9 mouse cellular contexts compared by ENCODE assay signal in genomic region chr5:130089626-130090393, GRCm38 (mm10). TPM values are rescaled to one million over a fixed set of nuclear protein-coding genes. Genes with fewer than 3 reads are reported as not detected.
A peak's percentile ranks its signal among the peaks of the same experiment; 100 is the strongest.
DNase-seq lines count a peak whose midpoint lies in the region; ATAC-seq lines count a peak whose summit lies in the region.
"Had no signal": no experiment of that assay in that cellular context is flagged by ENCODE, and none has a peak within 500 bp of the region (broad histone marks: within the 10 kb centered on the region; RNA-seq: fewer than 3 reads in every experiment).

No protein-coding gene starts in this region.

- H3K4me3 ChIP-seq in kidney, embryonic 16.5 days (ENCODE audit: low read length), result no peak overlapping the region
- H3K4me3 ChIP-seq: neural tube, embryonic 13.5 days had no signal

- no peak overlapping the region for H3K4me2 ChIP-seq in kidney, embryonic 16.5 days (replicated peaks; ENCODE audit: low read depth, low read length)
- H3K4me2 ChIP-seq: neural tube, embryonic 13.5 days had no signal

- no peaks in the 10 kb centered on the region for H3K27me3 ChIP-seq in splenic B cell, adult 2 months (ENCODE audit: control insufficient read depth, insufficient read depth, low read length, poor library complexity, severe bottlenecking)
- no peaks in the 10 kb centered on the region for H3K27me3 ChIP-seq in kidney, embryonic 16.5 days (ENCODE audit: insufficient read depth, low read length)
- H3K27me3 ChIP-seq: neural tube, embryonic 13.5 days had no signal

- H3K4me1 ChIP-seq in kidney, embryonic 16.5 days (ENCODE audit: insufficient read depth, low read length), result 0 out of 2 replicates have a peak, but pooled peaks cover 3% of the 10 kb centered on the region
- H3K4me1 ChIP-seq: neural tube, embryonic 13.5 days had no signal

- H3K36me3 ChIP-seq in splenic B cell, adult 2 months (ENCODE audit: control insufficient read depth, insufficient read depth, low read length, poor library complexity, severe bottlenecking), result no peaks in the 10 kb centered on the region
- no peaks in the 10 kb centered on the region for H3K36me3 ChIP-seq in kidney, embryonic 16.5 days (ENCODE audit: insufficient read depth, low read length)

- no peaks in the 10 kb centered on the region for H3K9me3 ChIP-seq in kidney, embryonic 16.5 days (ENCODE audit: low read length)
- H3K9me3 ChIP-seq: neural tube, embryonic 13.5 days had no signal

- WGBS in kidney, embryonic 16.5 days, result 83% methylated on average over 18 of the region's 18 CpGs

- no peak overlapping the region for H3K9ac ChIP-seq in kidney, embryonic 16.5 days (replicated peaks; ENCODE audit: low read length)
- H3K9ac ChIP-seq: neural tube, embryonic 13.5 days had no signal

- DNase-seq in gastrocnemius, adult 18-20 months (ENCODE audit: low spot score), result peak; percentile 43
- no peak for DNase-seq in gastrocnemius, postnatal 10 days
- DNase-seq in right cerebral cortex, postnatal 25 days, result peak; percentile 37
- no peak for DNase-seq in right cerebral cortex, postnatal 14 days
- DNase-seq in layer of hippocampus, adult 9-10 months (ENCODE audit: low spot score), result peak; percentile 48
- peak; percentile 70 for DNase-seq in splenic B cell, adult 2 months (ENCODE audit: low read depth, low spot score)
- no peak for DNase-seq in T-cell, adult 2 months (ENCODE audit: low spot score)

- no peak overlapping the region for H3K27ac ChIP-seq in kidney, embryonic 16.5 days (ENCODE audit: low read length)
- H3K27ac ChIP-seq: neural tube, embryonic 13.5 days had no signal

- ATAC-seq in kidney, embryonic 16.5 days (ENCODE audit: low FRiP score, low TSS enrichment), result no peak

RNA-seq across cellular contexts. Expression of gene Tpst1, which starts 16.7 kb away (rescaled TPM):
- total RNA-seq in gastrocnemius, adult 18-20 months (2021), result 1 to 10 TPM; 3.3 to 4.1 TPM
- total RNA-seq in gastrocnemius, postnatal 10 days (2021), result 10 to 100 TPM; 26.8 to 30.9 TPM
- polyA plus RNA-seq in kidney, embryonic 16.5 days (2015; fragmentation: Nextera tagmentation; extraction: Ambion mirVana), result 67.7 and 70.1 TPM in 2 replicates

RNA-seq across cellular contexts. Expression of gene Kctd7, which starts 54.9 kb away (rescaled TPM):
- 1 to 10 TPM; 2.6 to 3.6 TPM for total RNA-seq in gastrocnemius, adult 18-20 months (2021)
- 1 to 10 TPM; 3.9 to 5.7 TPM for total RNA-seq in gastrocnemius, postnatal 10 days (2021)
- polyA plus RNA-seq in kidney, embryonic 16.5 days (2015; fragmentation: Nextera tagmentation; extraction: Ambion mirVana), result 5.9 and 6.3 TPM in 2 replicates

Comparison
In these comparisons a context has a peak if more than half of its experiments do, and no peak if none do; other contexts are left out.
1. DNase-seq: peak in gastrocnemius, adult 18-20 months (single experiment), right cerebral cortex, postnatal 25 days (single experiment), layer of hippocampus, adult 9-10 months (single experiment) and splenic B cell, adult 2 months (single experiment); none in gastrocnemius, postnatal 10 days (single experiment), right cerebral cortex, postnatal 14 days (single experiment) and T-cell, adult 2 months (single experiment).
2. RNA of gene Tpst1, which starts 16.7 kb away (total RNA-seq): 26.8 to 30.9 TPM in gastrocnemius, postnatal 10 days; 3.3 to 4.1 TPM in gastrocnemius, adult 18-20 months; every median in the first group is over 4 times any median in the second.